Mouse (Mus musculus) midbrain, postnatal 0 days (tissue): Measurements from ENCODE around the gene Yes1. TPM values are rescaled to one million over a fixed set of nuclear protein-coding genes. Genes with fewer than 3 reads are reported as not detected.
A peak's percentile ranks its signal among the peaks of the same experiment; 100 is the strongest.

Experiments used
- ATAC-seq: fragments of 200-750 bp; cut with Nextera tagmentation; 2 replicates; pipeline ENCODE4 v1.8.0; 2017; ENCODE audit warnings: moderate number of reproducible peaks, mild to moderate bottlenecking, moderate TSS enrichment, moderate library complexity; ENCODE audit not compliant: low FRiP score
- DNase-seq: peaks from one replicate; pipeline ENCODE4 v3.0.0-alpha.2; 2015; ENCODE audit warnings: low spot score
- H3K27ac ChIP-seq: fragments of 300-500 bp; sonication (generic); 2 replicates; pipeline ENCODE4 v1.5.1; 2014; ENCODE audit warnings: low read depth, mild to moderate bottlenecking, low read length, mixed read lengths
- H3K27me3 ChIP-seq: fragments of 300-500 bp; sonication (generic); 2 replicates; pipeline ENCODE4 v1.6.1; 2014; ENCODE audit warnings: low read length, control low read depth, mixed read lengths; ENCODE audit not compliant: insufficient read depth
- H3K36me3 ChIP-seq: fragments of 300-500 bp; sonication (generic); 2 replicates; pipeline ENCODE4 v1.6.1; 2014; ENCODE audit warnings: low read length, control low read depth, mixed read lengths; ENCODE audit not compliant: insufficient read depth
- H3K4me1 ChIP-seq: fragments of 300-500 bp; sonication (generic); 2 replicates; pipeline ENCODE4 v1.6.1; 2014; ENCODE audit warnings: mild to moderate bottlenecking, control low read depth, antibody characterized with exemption, low read length, mixed read lengths; ENCODE audit not compliant: insufficient read depth
- H3K4me2 ChIP-seq: fragments of 300-500 bp; sonication (generic); 2 replicates; pipeline ENCODE4 v1.6.1; 2014; ENCODE audit warnings: low read depth, mild to moderate bottlenecking, low read length, mixed read lengths; ENCODE audit not compliant: poor library complexity, severe bottlenecking
- H3K4me3 ChIP-seq: fragments of 300-500 bp; sonication (generic); 2 replicates; pipeline ENCODE4 v1.5.1; 2014; ENCODE audit warnings: low read depth, mild to moderate bottlenecking, low read length, moderate library complexity
- H3K9ac ChIP-seq: fragments of 300-500 bp; sonication (generic); replicated peaks from 2 replicates; pipeline ENCODE4 v1.6.1; 2014; ENCODE audit warnings: mild to moderate bottlenecking, low read length, moderate library complexity, mixed read lengths; ENCODE audit not compliant: poor library complexity, severe bottlenecking
- H3K9me3 ChIP-seq: fragments of 300-500 bp; sonication (generic); 2 replicates; pipeline ENCODE4 v1.6.1; 2016; ENCODE audit warnings: low read length, control low read depth
- CTCF ChIP-seq: IDR thresholded peaks from 2 replicates; pipeline ENCODE4 v1.5.1; 2016; ENCODE audit warnings: antibody characterized with exemption, mild to moderate bottlenecking
- WGBS: fragments of 180-500 bp; shearing (Covaris S2); extraction: QIAGEN DNeasy Blood & Tissue Kit; methylation state at CpG from one replicate; pipeline ENCODE4 v1.1.7; 2014; 5-methylcytosine and 5-hydroxymethylcytosine counted together
- polyA plus RNA-seq: library from polyadenylated mRNA; unstranded; fragments of >200 nt; fragmentation: Nextera tagmentation; extraction: Ambion mirVana; gene quantifications from 2 replicates; pipeline ENCODE4 v1.2.1, GENCODE M21; 2015
- total RNA-seq: library from RNA; depleted of rRNA; stranded (reverse); fragments of >200 nt; gene quantifications from 2 replicates; pipeline ENCODE4 v1.2.3, GENCODE M21; 2014

Gene Yes1
- total and polyA plus RNA-seq, 2 experiments from 2014 or later = 11.5 to 20.3 TPM

GRCm38 (mm10) chr5:32605911-32606310 is 5.1 kb upstream of the Yes1 start:
- Histone ChIP-seq H3K36me3 (no peaks in the 10 kb centered on the region), H3K4me2 (no peak overlapping the region), H3K4me1 (no peaks in the 10 kb centered on the region), H3K9ac (no peak overlapping the region), H3K4me3 (no peak overlapping the region), H3K27ac (no peak overlapping the region), H3K9me3 (no peaks in the 10 kb centered on the region), H3K27me3 (no peaks in the 10 kb centered on the region)
- DNase-seq = no peak
- ATAC-seq = no peak
- no peak for TF ChIP-seq CTCF
- 91% methylated on average over 1 of the region's 1 CpGs for WGBS

- Histone ChIP-seq H3K27me3 (no peaks in the 10 kb centered on the region), H3K4me1 (no peaks in the 10 kb centered on the region), H3K9ac (no peak overlapping the region), H3K4me3 (no peak overlapping the region), H3K27ac (no peak overlapping the region), H3K36me3 (no peaks in the 10 kb centered on the region), H3K9me3 (no peaks in the 10 kb centered on the region), H3K4me2 (no peak overlapping the region)
- TF ChIP-seq CTCF = no peak
- no peak for DNase-seq
- 46% methylated on average over 2 of the region's 2 CpGs for WGBS
- no peak for ATAC-seq
Observed at GRCm38 (mm10) chr5:32607776-32608355, 3.1 kb upstream of the Yes1 start.

- Histone ChIP-seq H3K36me3 (no peaks in the 10 kb centered on the region), H3K4me3 (no peak overlapping the region), H3K4me1 (no peaks in the 10 kb centered on the region), H3K9ac (no peak overlapping the region), H3K27me3 (no peaks in the 10 kb centered on the region), H3K4me2 (no peak overlapping the region), H3K27ac (no peak overlapping the region), H3K9me3 (no peaks in the 10 kb centered on the region)
- WGBS = 92% methylated on average over 4 of the region's 4 CpGs
- ATAC-seq (no peak), DNase-seq (no peak)
- TF ChIP-seq CTCF = no peak
Observed at GRCm38 (mm10) chr5:32608516-32608915, 2.5 kb upstream of the Yes1 start.

- ATAC-seq (peak; percentile 60; the same call in 1 of the 2 replicates), DNase-seq (peak; percentile 59)
- Histone ChIP-seq H3K36me3 (no peaks in the 10 kb centered on the region), H3K9me3 (no peaks in the 10 kb centered on the region), H3K4me2 (peak overlapping the region; percentile 93), H3K4me1 (no peaks in the 10 kb centered on the region), H3K27ac (peak overlapping the region; percentile 90), H3K9ac (peak overlapping the region; percentile 89), H3K4me3 (peak overlapping the region; percentile 97), H3K27me3 (no peaks in the 10 kb centered on the region)
- TF ChIP-seq CTCF = no peak
- 17% methylated on average over 21 of the region's 21 CpGs for WGBS
Observed at GRCm38 (mm10) chr5:32610064-32610800, 739 bp upstream of the Yes1 start.

GRCm38 (mm10) chr5:32611341-32611961 is 480 bp downstream of the Yes1 start:
- no peaks in the 10 kb centered on the region for H3K36me3 ChIP-seq
- peak; percentile 24 for DNase-seq
- peak; percentile 78 for ATAC-seq
- peak overlapping the region; percentile 89 for H3K9ac ChIP-seq
- H3K27ac ChIP-seq = peak overlapping the region; percentile 90
- peak overlapping the region; percentile 93 for H3K4me2 ChIP-seq
- WGBS = under 1% methylated on average over 48 of the region's 54 CpGs
- no peak for TF ChIP-seq CTCF
- H3K4me1 ChIP-seq = no peaks in the 10 kb centered on the region
- no peaks in the 10 kb centered on the region for H3K9me3 ChIP-seq
- no peaks in the 10 kb centered on the region for H3K27me3 ChIP-seq
- peak overlapping the region; percentile 97 for H3K4me3 ChIP-seq

DNA sequence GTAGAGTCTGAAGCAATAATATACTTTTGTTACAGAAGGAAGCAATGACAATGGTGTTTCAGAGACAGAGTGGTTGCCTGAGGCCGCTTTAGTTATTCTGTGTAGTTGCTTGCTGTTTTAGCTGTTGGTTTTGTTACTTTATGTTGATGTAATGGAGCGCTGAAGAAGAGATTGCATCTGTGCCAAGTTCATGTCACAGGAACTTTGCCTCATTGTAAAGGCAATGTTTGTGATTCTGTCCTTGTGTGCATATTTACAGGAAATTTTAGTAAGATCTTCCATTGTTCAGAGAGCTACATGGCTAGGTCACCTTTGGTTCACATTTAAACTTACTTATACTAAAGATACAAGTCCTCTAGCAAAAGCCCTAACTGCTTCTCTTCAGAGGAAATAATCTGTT is 3.3 kb downstream of the Yes1 start:
- 66% methylated on average over 2 of the region's 2 CpGs for WGBS
- Histone ChIP-seq H3K4me2 (no peak overlapping the region), H3K9ac (no peak overlapping the region), H3K4me1 (no peaks in the 10 kb centered on the region), H3K27me3 (no peaks in the 10 kb centered on the region), H3K36me3 (no peaks in the 10 kb centered on the region), H3K9me3 (no peaks in the 10 kb centered on the region), H3K27ac (no peak overlapping the region), H3K4me3 (no peak overlapping the region)
- no peak for TF ChIP-seq CTCF
- ATAC-seq = no peak
- DNase-seq = peak; percentile 21
